Mouse (Mus musculus) erythroblast, embryonic 14.5 days (primary cell): ENCODE measurements around the gene Aasdh. TPM values are rescaled to one million over a fixed set of nuclear protein-coding genes. Genes with fewer than 3 reads are reported as not detected.

Experiments used
- H3K27me3 ChIP-seq: 2 replicates; pipeline ENCODE4 v1.6.1; 2012; ENCODE audit warnings: inconsistent platforms; ENCODE audit not compliant: control insufficient read depth
- H3K36me3 ChIP-seq: 2 replicates; pipeline ENCODE4 v1.6.1; 2012; ENCODE audit warnings: mild to moderate bottlenecking, inconsistent platforms; ENCODE audit not compliant: control insufficient read depth
- H3K4me1 ChIP-seq: 2 replicates; pipeline ENCODE4 v1.6.1; 2012; ENCODE audit warnings: inconsistent platforms; ENCODE audit not compliant: control insufficient read depth
- H3K4me3 ChIP-seq: replicated peaks from 2 replicates; pipeline ENCODE3; 2012; ENCODE audit warnings: moderate library complexity, mild to moderate bottlenecking, inconsistent platforms
- H3K9me3 ChIP-seq: 2 replicates; pipeline ENCODE4 v1.6.1; 2012; ENCODE audit warnings: low read length, inconsistent platforms, mixed read lengths; ENCODE audit not compliant: control insufficient read depth
- GATA1 ChIP-seq: IDR thresholded peaks from 2 replicates; pipeline ENCODE4 v1.6.1; 2012; ENCODE audit warnings: low read length, inconsistent platforms, mixed read lengths
- TAL1 ChIP-seq: IDR thresholded peaks from 3 replicates; pipeline ENCODE4 v1.6.1; 2012; ENCODE audit warnings: low read length, inconsistent platforms, mixed read lengths
- polyA plus RNA-seq: library from polyadenylated mRNA; stranded (reverse); fragments of >175 nt; gene quantifications from 2 replicates; pipeline ENCODE4 v1.2.3, GENCODE M21; 2012

Aasdh gene
- polyA plus RNA-seq, 1 experiment: 0.08 TPM

DNA sequence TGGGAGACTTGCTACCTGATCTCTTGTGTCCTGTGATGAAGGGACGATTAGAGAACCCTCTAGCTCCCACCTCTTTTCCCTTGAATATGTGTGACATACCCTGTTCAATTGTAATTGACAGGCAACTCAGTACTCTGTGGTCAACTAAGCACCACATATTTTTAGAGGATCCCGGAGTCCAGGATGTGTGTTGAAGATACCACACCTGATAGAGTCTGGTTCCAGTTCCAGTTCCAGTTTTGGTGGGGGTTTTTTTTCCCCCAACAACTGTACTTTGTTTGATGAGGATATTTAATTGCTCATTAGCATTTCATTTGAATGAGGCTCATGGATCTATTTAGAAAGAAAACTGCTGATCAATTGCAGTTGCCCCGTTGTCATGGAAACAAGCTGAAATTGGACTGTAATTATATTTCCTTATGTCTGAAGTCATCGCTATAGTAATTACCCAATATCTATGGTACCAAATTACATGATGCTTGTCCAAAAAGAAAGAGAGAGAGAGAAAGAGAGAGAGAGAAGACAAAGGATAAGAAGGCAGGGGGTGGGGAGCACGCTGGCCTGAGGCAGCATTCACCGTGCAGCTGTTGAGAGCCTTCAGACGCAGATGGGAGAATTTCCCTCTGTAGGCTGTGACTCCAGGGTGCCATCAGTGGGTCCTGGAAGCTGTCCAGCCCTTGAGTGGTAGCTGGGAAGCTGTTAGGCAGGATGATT is 76.6 kb downstream of the Aasdh start:
- no peak overlapping the region for H3K4me3 ChIP-seq

More for the DNA sequence above, 76.6 kb downstream of the Aasdh start:
- TF ChIP-seq GATA1: no peak
- no peak for TF ChIP-seq TAL1
- Histone ChIP-seq H3K27me3 (no peaks in the 10 kb centered on the region), H3K36me3 (peaks cover 51% of the 10 kb centered on the region), H3K9me3 (peaks cover 3% of the 10 kb centered on the region; the same call in 1 of the 2 replicates), H3K4me1 (no peaks in the 10 kb centered on the region; the same call in 1 of the 2 replicates)

Other genes starting within 250 kb of the Aasdh start
- gene C530008M17Rik, start 249.0 kb downstream of the Aasdh start, polyA plus RNA-seq: 5.4 and 5.7 TPM in 2 replicates
- gene Paics, start 45.8 kb upstream of the Aasdh start, polyA plus RNA-seq: 5.0 and 5.7 TPM in 2 replicates
- 0.37 and 0.49 TPM in 2 replicates for gene Ppat, start 46.1 kb upstream of the Aasdh start, polyA plus RNA-seq
- gene Srp72, start 69.2 kb upstream of the Aasdh start, polyA plus RNA-seq: 3.4 and 8.2 TPM in 2 replicates
- not detected in 2 replicates for gene Arl9, start 98.5 kb upstream of the Aasdh start, polyA plus RNA-seq
- gene Thegl, start 110.5 kb upstream of the Aasdh start, polyA plus RNA-seq: 0.03 TPM in 1 of 2 replicates, not detected in the other
- 0.51 and 0.78 TPM in 2 replicates for gene Hopx, start 209.6 kb upstream of the Aasdh start, polyA plus RNA-seq